Mouse (Mus musculus): ENCODE results near the gene Otub2. TPM values are rescaled to one million over a fixed set of nuclear protein-coding genes. Genes with fewer than 3 reads are reported as not detected.
A peak's percentile ranks its signal among the peaks of the same experiment; 100 is the strongest.

The Otub2 gene
- polyA plus RNA-seq, 1 experiment from 2014 or later = 6.1 TPM

DNA sequence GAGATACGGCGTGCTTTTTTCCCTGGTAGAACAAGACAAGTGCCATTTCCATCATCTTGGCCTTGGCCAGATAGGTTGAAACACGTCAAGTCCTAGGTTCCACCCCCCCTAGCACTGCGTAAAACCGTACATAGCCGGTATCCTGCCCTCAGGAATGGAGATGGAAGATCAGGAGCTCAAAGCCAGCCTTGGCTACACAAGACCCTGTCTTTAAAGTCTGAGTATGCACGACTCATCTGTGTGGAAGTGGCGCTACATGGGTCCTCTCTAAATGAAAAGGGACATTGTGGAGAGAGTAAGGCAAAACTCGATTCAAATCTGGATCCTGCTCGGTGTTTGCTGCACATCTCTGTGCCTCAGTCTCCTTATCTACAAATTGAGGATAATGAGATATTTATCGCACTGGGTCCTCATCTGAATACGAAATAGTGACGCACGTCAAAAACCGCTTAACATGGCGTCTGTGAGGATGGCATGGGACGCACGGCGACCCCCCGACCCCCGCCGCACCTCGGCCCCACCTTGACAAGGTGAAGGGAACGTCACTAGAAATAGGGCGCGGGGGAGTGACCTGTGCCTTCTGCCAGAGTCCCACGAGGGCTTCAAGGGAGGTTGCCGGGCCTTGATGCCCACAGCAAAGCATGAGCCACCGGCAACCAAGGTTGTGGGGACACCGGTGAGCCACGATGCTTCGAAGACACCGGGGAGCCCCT is 36.7 kb downstream of the Otub2 start:
- Histone ChIP-seq H3K27me3 (ENCODE audit: control insufficient read depth, insufficient read depth, low read length) (no peaks in the 10 kb centered on the region), H3K27ac (ENCODE audit: low read depth, low read length) (no peak overlapping the region), H3K9ac (ENCODE audit: low read depth, low read length) (peak overlapping the region; percentile 83), H3K4me3 (ENCODE audit: low read length) (peak overlapping the region; percentile 97), H3K9me3 (ENCODE audit: control insufficient read depth, low read length) (no peaks in the 10 kb centered on the region), H3K4me2 (replicated peaks; ENCODE audit: low read depth, low read length) (peak overlapping the region; percentile 91), H3K4me1 (ENCODE audit: control insufficient read depth, insufficient read depth, low read length) (0 out of 2 replicates have a peak, but pooled peaks cover 9% of the 10 kb centered on the region), H3K36me3 (ENCODE audit: control insufficient read depth, insufficient read depth, low read length) (peaks cover 19% of the 10 kb centered on the region)
- ATAC-seq (ENCODE audit: low FRiP score, low TSS enrichment) = no peak
- 8% methylated on average over 33 of the region's 33 CpGs for WGBS

DNA sequence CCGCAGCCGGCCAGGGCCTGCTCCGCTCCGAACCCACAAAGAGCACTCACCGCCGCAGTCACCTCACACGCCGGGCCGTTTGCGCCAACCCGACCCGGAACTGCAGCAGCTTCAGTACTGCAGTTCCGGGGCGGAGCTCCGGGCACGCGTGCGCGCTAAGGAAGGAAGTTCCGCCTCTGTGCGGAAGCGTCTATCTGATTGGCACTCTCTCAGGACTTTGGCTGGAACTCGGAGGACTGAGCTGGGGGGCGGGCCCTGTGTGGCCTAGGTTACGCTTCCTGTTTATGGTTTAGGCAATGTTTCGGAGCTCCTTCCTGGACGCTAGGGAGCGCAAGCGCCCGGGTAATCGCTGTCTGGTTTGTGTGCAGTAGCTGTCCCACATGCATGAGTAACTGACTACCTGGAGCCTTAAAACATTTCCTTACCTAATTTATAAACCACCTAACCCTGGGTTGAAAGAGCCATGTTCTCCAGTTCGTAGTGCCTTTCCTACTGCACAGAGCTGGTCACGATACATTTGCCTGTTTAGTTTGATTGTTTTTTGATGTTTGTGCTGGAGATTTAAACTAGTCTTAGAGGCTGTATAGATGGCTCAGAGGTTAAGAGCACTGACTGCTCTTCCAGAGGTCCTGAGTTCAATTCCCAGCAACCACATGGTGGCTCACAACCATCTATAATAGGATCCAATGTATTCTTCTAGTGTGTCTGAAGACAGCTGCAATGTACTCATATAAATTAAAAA is 37.4 kb downstream of the Otub2 start, which contains the start of gene Ddx24:
Gene Ddx24 (minus strand): TSS at position 102 of the 742 bp plus-strand sequence.
- Histone ChIP-seq H3K27ac (ENCODE audit: low read depth, low read length) (no peak within 1 kb of the TSS), H3K4me1 (ENCODE audit: control insufficient read depth, insufficient read depth, low read length) (0 out of 2 replicates have a peak, but pooled peaks cover 9% of the 10 kb centered on the region), H3K4me2 (replicated peaks; ENCODE audit: low read depth, low read length) (peak within 1 kb of the TSS; percentile 91), H3K27me3 (ENCODE audit: control insufficient read depth, insufficient read depth, low read length) (no peaks in the 10 kb centered on the region), H3K9me3 (ENCODE audit: control insufficient read depth, low read length) (no peaks in the 10 kb centered on the region), H3K9ac (ENCODE audit: low read depth, low read length) (peak within 1 kb of the TSS; percentile 83), H3K4me3 (ENCODE audit: low read length) (peak within 1 kb of the TSS; percentile 97), H3K36me3 (ENCODE audit: control insufficient read depth, insufficient read depth, low read length) (peaks cover 19% of the 10 kb centered on the region)
- ATAC-seq (ENCODE audit: low FRiP score, low TSS enrichment) = peak; percentile 100
- 1% methylated on average over 33 of the region's 33 CpGs for WGBS

DNA sequence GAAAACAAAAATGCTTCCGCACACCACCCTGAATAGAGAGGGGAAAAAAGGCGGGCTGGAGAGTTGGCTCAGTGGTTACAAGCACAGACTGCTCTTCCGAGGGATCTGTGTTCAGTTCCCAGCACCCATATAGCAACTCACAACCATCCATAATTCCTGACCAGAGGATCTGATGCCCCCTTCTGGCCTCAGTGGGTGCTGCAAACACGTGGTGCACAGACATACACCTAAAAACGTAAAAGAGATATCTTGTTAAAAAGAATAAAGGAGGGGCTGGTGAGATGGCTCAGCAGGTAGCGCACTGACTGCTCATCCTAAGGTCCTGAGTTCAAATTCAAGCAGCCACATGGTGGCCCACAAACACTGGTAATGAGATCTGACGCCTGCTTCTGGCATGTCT is 38.2 kb downstream of the Otub2 start:
- Histone ChIP-seq H3K4me2 (replicated peaks; ENCODE audit: low read depth, low read length) (no peak overlapping the region), H3K4me3 (ENCODE audit: low read length) (no peak overlapping the region), H3K9me3 (ENCODE audit: control insufficient read depth, low read length) (no peaks in the 10 kb centered on the region), H3K36me3 (ENCODE audit: control insufficient read depth, insufficient read depth, low read length) (peaks cover 19% of the 10 kb centered on the region), H3K27ac (ENCODE audit: low read depth, low read length) (no peak overlapping the region), H3K9ac (ENCODE audit: low read depth, low read length) (no peak overlapping the region), H3K4me1 (ENCODE audit: control insufficient read depth, insufficient read depth, low read length) (0 out of 2 replicates have a peak, but pooled peaks cover 6% of the 10 kb centered on the region), H3K27me3 (ENCODE audit: control insufficient read depth, insufficient read depth, low read length) (no peaks in the 10 kb centered on the region)
- WGBS = 89% methylated on average over 7 of the region's 7 CpGs
- ATAC-seq (ENCODE audit: low FRiP score, low TSS enrichment) = no peak

DNA sequence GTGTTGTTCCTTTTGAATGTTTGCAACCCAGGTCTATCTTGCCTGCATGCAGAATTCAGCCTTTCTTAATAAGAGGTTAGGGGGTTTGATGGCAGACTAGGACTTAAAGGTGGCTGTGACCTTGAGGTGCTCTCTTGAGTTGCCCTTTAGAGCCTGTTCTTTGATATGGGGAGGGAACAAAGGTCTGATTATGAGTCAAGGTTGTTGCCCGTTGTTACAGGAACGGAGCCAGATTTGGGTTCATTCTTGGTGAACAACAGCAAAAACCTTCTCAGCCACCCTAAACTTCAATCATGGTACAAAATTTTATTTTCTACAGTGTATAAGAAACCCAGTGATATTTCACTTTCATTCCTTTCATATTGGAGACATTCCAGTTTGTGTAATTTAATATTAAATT is 44.9 kb downstream of the Otub2 start:
- ATAC-seq (ENCODE audit: low FRiP score, low TSS enrichment) = no peak
- H3K27me3 ChIP-seq (ENCODE audit: control insufficient read depth, insufficient read depth, low read length) = no peaks in the 10 kb centered on the region
- no peaks in the 10 kb centered on the region for H3K36me3 ChIP-seq (ENCODE audit: control insufficient read depth, insufficient read depth, low read length)
- H3K4me1 ChIP-seq (ENCODE audit: control insufficient read depth, insufficient read depth, low read length) = no peaks in the 10 kb centered on the region
- no peak overlapping the region for H3K27ac ChIP-seq (ENCODE audit: low read depth, low read length)
- H3K4me3 ChIP-seq (ENCODE audit: low read length) = no peak overlapping the region
- no peaks in the 10 kb centered on the region for H3K9me3 ChIP-seq (ENCODE audit: control insufficient read depth, low read length)
- H3K9ac ChIP-seq (ENCODE audit: low read depth, low read length) = no peak overlapping the region
- H3K4me2 ChIP-seq (replicated peaks; ENCODE audit: low read depth, low read length) = no peak overlapping the region
- 85% methylated on average over 2 of the region's 2 CpGs for WGBS

DNA sequence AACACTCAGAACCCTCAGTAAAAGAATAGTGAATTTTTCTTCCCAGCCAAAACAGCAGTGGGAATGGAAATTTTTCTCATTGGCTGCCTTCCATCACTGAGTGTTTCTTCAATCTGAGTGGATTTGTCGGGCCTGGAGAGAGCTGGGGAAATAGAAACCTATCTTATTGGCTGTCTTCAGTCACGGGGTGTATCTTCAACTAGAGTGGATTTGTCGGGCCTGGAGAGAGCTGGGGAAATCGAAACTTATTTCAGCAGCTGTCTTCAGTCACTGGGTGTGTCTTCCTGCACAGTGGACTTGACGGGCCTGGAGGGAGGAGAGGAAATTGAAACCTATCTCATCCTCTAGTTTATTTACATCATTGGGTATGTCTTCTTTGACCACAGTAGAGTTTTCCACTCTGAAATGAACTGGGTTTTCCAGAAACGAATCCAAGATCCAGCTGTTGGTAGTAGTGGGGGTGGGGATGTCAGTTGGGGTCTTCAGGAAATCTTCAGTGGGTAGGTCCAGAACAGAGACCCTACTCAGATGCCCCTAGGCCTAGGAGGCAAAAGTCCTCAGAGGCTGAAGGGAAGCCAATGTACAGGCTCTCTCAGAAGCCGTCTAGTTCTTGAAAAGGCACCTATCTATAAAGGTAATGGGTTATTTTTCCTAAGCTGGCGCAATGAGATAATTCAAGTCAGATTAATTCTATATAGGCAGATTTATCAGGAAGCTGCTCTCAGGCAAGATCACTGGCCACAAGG is 45.7 kb downstream of the Otub2 start, which contains the start of gene Ifi27:
Gene Ifi27 (plus strand): TSS at position 226 of the 746 bp plus-strand sequence.
- no peak within 1 kb of the TSS for H3K27ac ChIP-seq (ENCODE audit: low read depth, low read length)
- peak; percentile 92 for ATAC-seq (ENCODE audit: low FRiP score, low TSS enrichment)
- H3K9me3 ChIP-seq (ENCODE audit: control insufficient read depth, low read length) = no peaks in the 10 kb centered on the region
- WGBS = 50% methylated on average over 8 of the region's 8 CpGs
- no peaks in the 10 kb centered on the region for H3K27me3 ChIP-seq (ENCODE audit: control insufficient read depth, insufficient read depth, low read length)
- peak within 1 kb of the TSS; percentile 11; the same call in 1 of the 2 replicates for H3K4me2 ChIP-seq (replicated peaks; ENCODE audit: low read depth, low read length)
- H3K9ac ChIP-seq (ENCODE audit: low read depth, low read length) = no peak within 1 kb of the TSS
- no peaks in the 10 kb centered on the region for H3K4me1 ChIP-seq (ENCODE audit: control insufficient read depth, insufficient read depth, low read length)
- H3K36me3 ChIP-seq (ENCODE audit: control insufficient read depth, insufficient read depth, low read length) = no peaks in the 10 kb centered on the region
- H3K4me3 ChIP-seq (ENCODE audit: low read length) = peak within 1 kb of the TSS; percentile 2; the same call in 1 of the 2 replicates

DNA sequence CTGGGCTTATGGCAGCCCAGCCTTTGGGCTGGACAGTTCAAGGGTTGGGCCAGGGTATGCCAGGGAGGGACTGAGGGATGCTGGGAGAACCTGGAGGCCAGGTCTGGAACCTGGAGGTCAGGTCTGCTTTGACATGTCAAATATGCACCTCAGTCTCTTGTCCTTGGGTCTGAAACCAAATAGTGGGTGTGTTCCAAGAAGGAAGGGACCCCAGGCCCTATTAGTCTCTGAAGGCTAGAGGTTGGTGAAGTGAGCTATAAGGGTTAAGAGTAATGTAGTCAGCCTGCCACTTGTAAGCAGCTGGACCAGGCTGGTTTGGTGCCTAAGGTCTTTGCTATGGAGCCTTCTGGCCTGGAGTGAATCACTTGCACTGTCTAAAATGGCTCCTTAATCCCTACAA is 46.4 kb downstream of the Otub2 start:
- Histone ChIP-seq H3K4me1 (ENCODE audit: control insufficient read depth, insufficient read depth, low read length) (no peaks in the 10 kb centered on the region), H3K36me3 (ENCODE audit: control insufficient read depth, insufficient read depth, low read length) (no peaks in the 10 kb centered on the region), H3K9me3 (ENCODE audit: control insufficient read depth, low read length) (no peaks in the 10 kb centered on the region), H3K9ac (ENCODE audit: low read depth, low read length) (no peak overlapping the region), H3K4me2 (replicated peaks; ENCODE audit: low read depth, low read length) (no peak overlapping the region), H3K4me3 (ENCODE audit: low read length) (no peak overlapping the region), H3K27ac (ENCODE audit: low read depth, low read length) (no peak overlapping the region), H3K27me3 (ENCODE audit: control insufficient read depth, insufficient read depth, low read length) (no peaks in the 10 kb centered on the region)
- ATAC-seq (ENCODE audit: low FRiP score, low TSS enrichment) = no peak; the same call in 1 of the 2 replicates

DNA sequence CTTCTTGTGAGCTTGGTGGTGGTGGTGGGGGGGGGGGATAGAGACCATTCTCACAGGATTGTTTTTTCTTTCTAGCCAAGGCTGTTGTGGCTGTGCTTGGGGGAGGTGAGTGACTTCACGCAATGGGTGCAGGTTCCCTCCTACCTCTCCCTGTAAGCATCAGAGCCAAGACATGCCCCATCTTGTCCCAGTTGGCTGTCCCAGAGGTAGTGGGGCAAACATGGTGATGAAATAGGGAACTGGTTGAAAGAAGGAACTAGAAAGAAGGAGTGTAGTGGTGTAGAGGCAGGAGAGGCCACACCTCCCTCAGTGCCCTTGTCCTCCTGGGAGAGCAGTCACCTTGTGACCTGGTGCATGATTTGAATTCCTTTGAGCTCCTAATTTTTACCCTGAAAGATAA is 49.1 kb downstream of the Otub2 start:
- no peak for ATAC-seq (ENCODE audit: low FRiP score, low TSS enrichment)
- Histone ChIP-seq H3K4me2 (replicated peaks; ENCODE audit: low read depth, low read length) (no peak overlapping the region), H3K27ac (ENCODE audit: low read depth, low read length) (no peak overlapping the region), H3K9ac (ENCODE audit: low read depth, low read length) (no peak overlapping the region), H3K9me3 (ENCODE audit: control insufficient read depth, low read length) (no peaks in the 10 kb centered on the region), H3K4me1 (ENCODE audit: control insufficient read depth, insufficient read depth, low read length) (no peaks in the 10 kb centered on the region), H3K27me3 (ENCODE audit: control insufficient read depth, insufficient read depth, low read length) (no peaks in the 10 kb centered on the region), H3K36me3 (ENCODE audit: control insufficient read depth, insufficient read depth, low read length) (no peaks in the 10 kb centered on the region), H3K4me3 (ENCODE audit: low read length) (no peak overlapping the region)
- 100% methylated on average over 1 of the region's 1 CpGs for WGBS

DNA sequence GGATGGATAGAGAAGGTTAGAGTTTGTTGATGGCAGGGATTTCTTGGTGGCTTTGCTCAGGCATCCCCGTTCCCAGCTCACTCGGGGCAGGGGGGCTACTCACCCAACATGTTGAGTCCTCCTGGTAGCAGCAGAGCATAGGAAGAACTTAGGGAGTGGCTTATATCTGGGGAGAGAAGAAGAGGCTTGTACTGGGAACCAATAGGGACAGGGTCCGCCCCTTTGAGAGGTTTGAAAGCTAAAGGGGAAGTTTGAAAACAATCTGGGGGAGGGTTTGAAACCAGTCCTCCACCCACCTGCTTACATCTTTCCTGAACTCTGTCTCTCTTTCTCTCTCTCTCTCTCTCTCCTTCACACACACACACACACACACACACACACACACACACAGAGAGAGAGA is 55.0 kb downstream of the Otub2 start, which contains the start of gene Ifi27l2a:
Gene Ifi27l2a (minus strand): TSS at position 157 of the 400 bp plus-strand sequence.
- Histone ChIP-seq H3K4me2 (replicated peaks; ENCODE audit: low read depth, low read length) (no peak within 1 kb of the TSS), H3K4me3 (ENCODE audit: low read length) (no peak within 1 kb of the TSS), H3K27ac (ENCODE audit: low read depth, low read length) (no peak within 1 kb of the TSS), H3K9me3 (ENCODE audit: control insufficient read depth, low read length) (no peaks in the 10 kb centered on the region), H3K36me3 (ENCODE audit: control insufficient read depth, insufficient read depth, low read length) (no peaks in the 10 kb centered on the region), H3K9ac (ENCODE audit: low read depth, low read length) (no peak within 1 kb of the TSS), H3K4me1 (ENCODE audit: control insufficient read depth, insufficient read depth, low read length) (no peaks in the 10 kb centered on the region), H3K27me3 (ENCODE audit: control insufficient read depth, insufficient read depth, low read length) (no peaks in the 10 kb centered on the region)
- 61% methylated on average over 3 of the region's 3 CpGs for WGBS
- peak; percentile 39; the same call in 1 of the 2 replicates for ATAC-seq (ENCODE audit: low FRiP score, low TSS enrichment)
